ENCODE assay signal across 11 mouse cellular contexts in the genomic region with DNA sequence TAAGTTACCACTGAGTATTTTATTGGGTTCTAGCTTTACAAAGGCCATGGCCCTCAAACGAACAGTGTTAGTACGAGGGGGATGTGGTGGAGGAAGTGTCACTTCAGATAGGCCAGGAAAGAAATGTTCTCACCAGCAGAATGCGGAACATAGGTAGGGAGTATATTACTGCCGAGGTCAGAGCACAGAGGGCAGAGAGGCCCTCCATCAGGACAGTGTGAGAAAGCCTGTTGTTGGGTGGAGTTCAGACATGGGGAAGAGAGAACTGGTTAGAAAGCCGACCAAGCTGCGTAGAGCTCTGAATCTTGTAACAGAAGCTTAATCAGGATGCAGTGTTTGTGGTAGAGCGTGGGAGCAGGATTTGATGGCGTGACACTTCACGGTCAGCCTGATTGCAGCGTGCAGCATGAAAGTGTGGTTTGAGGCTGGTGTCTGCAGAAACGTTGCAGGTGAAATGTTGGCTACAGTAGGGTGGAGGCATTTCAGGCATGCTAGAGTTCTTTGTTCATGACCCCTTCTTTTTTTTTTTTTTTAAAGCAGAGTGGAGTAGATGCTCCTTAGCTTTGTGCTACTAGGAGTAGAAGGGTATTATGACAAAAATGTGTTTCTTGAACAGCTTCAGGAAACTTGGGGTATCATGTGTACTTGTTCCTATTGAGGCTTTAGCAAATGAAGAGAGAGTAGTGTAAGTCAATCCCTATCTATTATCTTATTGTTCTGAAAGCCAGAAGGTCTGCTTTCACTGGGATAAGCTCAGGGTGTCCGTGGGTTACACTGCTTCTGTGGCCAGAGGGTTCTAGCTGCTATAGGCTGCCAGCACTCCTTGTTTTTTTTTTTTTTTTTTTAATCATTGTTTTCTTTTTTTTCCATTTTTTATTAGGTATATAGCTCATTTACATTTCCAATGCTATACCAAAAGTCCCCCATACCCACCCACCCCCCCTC.
A peak's percentile ranks its signal among the peaks of the same experiment; 100 is the strongest.
DNase-seq lines count a peak whose midpoint lies in the region; ATAC-seq and TF ChIP-seq lines count a peak whose summit lies in the region.
"Had no signal": no experiment of that assay in that cellular context is flagged by ENCODE, and none has a peak within 500 bp of the region (broad histone marks: within the 10 kb centered on the region; RNA-seq: fewer than 3 reads in every experiment).

No protein-coding gene starts in this region.

- DNase-seq in kidney, postnatal 10 days, result no peak
- DNase-seq in CD4-positive, CD25-positive, alpha-beta regulatory T cell, adult 2 months (ENCODE audit: low read depth, low spot score), result peak; percentile 12
- no peak for DNase-seq in midbrain, embryonic 11.5 days (ENCODE audit: low spot score, missing footprints)
- DNase-seq in heart, adult 2 months, result no peak
- DNase-seq: cerebellum, adult 11 months; retina, postnatal 1 day; thymus, postnatal 14 days had no signal

- peaks cover 30% of the 10 kb centered on the region for H3K4me1 ChIP-seq in kidney, embryonic 16.5 days (ENCODE audit: insufficient read depth, low read length)
- H3K4me1 ChIP-seq in embryonic facial prominence, embryonic 15.5 days, result peaks cover 29% of the 10 kb centered on the region
- peaks cover 8% of the 10 kb centered on the region; the same call in 1 of the 2 replicates for H3K4me1 ChIP-seq in midbrain, embryonic 11.5 days (ENCODE audit: control insufficient read depth, insufficient read depth, low read length)
- no peaks in the 10 kb centered on the region for H3K4me1 ChIP-seq in heart, adult 2 months (ENCODE audit: control insufficient read depth, insufficient read depth, low read length)

- no peak overlapping the region; the same call in 1 of the 2 replicates for H3K9ac ChIP-seq in kidney, embryonic 16.5 days (replicated peaks; ENCODE audit: low read length)
- no peak overlapping the region for H3K9ac ChIP-seq in embryonic facial prominence, embryonic 15.5 days
- H3K9ac ChIP-seq in midbrain, embryonic 11.5 days (ENCODE audit: low read length), result no peak overlapping the region
- H3K9ac ChIP-seq in heart, adult 2 months (ENCODE audit: low read depth, low read length), result no peak overlapping the region

- H3K79me2 ChIP-seq in heart, adult 2 months (replicated peaks; ENCODE audit: control insufficient read depth, insufficient read depth, low read length), result no peaks in the 10 kb centered on the region

- no peaks in the 10 kb centered on the region for H3K9me3 ChIP-seq in kidney, embryonic 16.5 days (ENCODE audit: low read length)
- H3K9me3 ChIP-seq in embryonic facial prominence, embryonic 15.5 days (replicated peaks), result no peaks in the 10 kb centered on the region
- no peaks in the 10 kb centered on the region for H3K9me3 ChIP-seq in midbrain, embryonic 11.5 days (ENCODE audit: control insufficient read depth, low read length)

- 0 out of 2 replicates have a peak overlapping the region, but pooled peaks have one; percentile 45 for H3K27ac ChIP-seq in kidney, embryonic 16.5 days (ENCODE audit: low read length)
- H3K27ac ChIP-seq in embryonic facial prominence, embryonic 15.5 days (replicated peaks), result peak overlapping the region; percentile 71
- no peak overlapping the region for H3K27ac ChIP-seq in midbrain, embryonic 11.5 days (ENCODE audit: low read depth, low read length)
- no peak overlapping the region for H3K27ac ChIP-seq in heart, adult 2 months

- ATAC-seq in kidney, embryonic 16.5 days (ENCODE audit: low FRiP score, low TSS enrichment), result peak; percentile 65; the same call in 1 of the 2 replicates
- ATAC-seq in embryonic facial prominence, embryonic 15.5 days (ENCODE audit: insufficient number of reproducible peaks, low FRiP score, low TSS enrichment, low read depth), result no peak
- ATAC-seq in megakaryocyte progenitor cell, adult 5-6 weeks (replicated peaks; ENCODE audit: poor library complexity), result peak; percentile 62
- ATAC-seq in cerebellum, adult (ENCODE audit: insufficient number of reproducible peaks, low FRiP score, low TSS enrichment), result no peak
- ATAC-seq in midbrain, embryonic 11.5 days (ENCODE audit: low FRiP score), result no peak

- no peaks in the 10 kb centered on the region for H3K27me3 ChIP-seq in kidney, embryonic 16.5 days (ENCODE audit: insufficient read depth, low read length)
- H3K27me3 ChIP-seq in embryonic facial prominence, embryonic 15.5 days, result no peaks in the 10 kb centered on the region
- H3K27me3 ChIP-seq in midbrain, embryonic 11.5 days (ENCODE audit: control insufficient read depth, insufficient read depth, low read length), result no peaks in the 10 kb centered on the region
- no peaks in the 10 kb centered on the region for H3K27me3 ChIP-seq in heart, adult 2 months (ENCODE audit: control insufficient read depth, insufficient read depth, low read length)

- no peak for TF ChIP-seq CTCF in heart, adult 2 months (IDR thresholded peaks at IDR 0.05)

- no peaks in the 10 kb centered on the region for H3K36me3 ChIP-seq in kidney, embryonic 16.5 days (ENCODE audit: insufficient read depth, low read length)
- H3K36me3 ChIP-seq in embryonic facial prominence, embryonic 15.5 days, result no peaks in the 10 kb centered on the region
- no peaks in the 10 kb centered on the region for H3K36me3 ChIP-seq in midbrain, embryonic 11.5 days (ENCODE audit: control insufficient read depth, insufficient read depth, low read length)
- no peaks in the 10 kb centered on the region for H3K36me3 ChIP-seq in heart, adult 2 months (ENCODE audit: control insufficient read depth, insufficient read depth, low read length)

- intact Hi-C loops in heart, adult 2 months (cut with DNase I), result no loop called here

- H3K4me2 ChIP-seq in kidney, embryonic 16.5 days (replicated peaks; ENCODE audit: low read depth, low read length), result peak overlapping the region; percentile 23; the same call in 1 of the 2 replicates
- no peak overlapping the region for H3K4me2 ChIP-seq in embryonic facial prominence, embryonic 15.5 days (replicated peaks)
- no peak overlapping the region for H3K4me2 ChIP-seq in midbrain, embryonic 11.5 days

- no peak overlapping the region for H3K4me3 ChIP-seq in kidney, embryonic 16.5 days (ENCODE audit: low read length)
- H3K4me3 ChIP-seq in embryonic facial prominence, embryonic 15.5 days (replicated peaks), result no peak overlapping the region
- H3K4me3 ChIP-seq in midbrain, embryonic 11.5 days (ENCODE audit: low read depth, low read length), result no peak overlapping the region
- H3K4me3 ChIP-seq in heart, adult 2 months, result no peak overlapping the region

- TF ChIP-seq POLR2A in heart, adult 2 months (IDR thresholded peaks at IDR 0.05; ENCODE audit: insufficient read depth, low read depth, low read length), result no peak

- WGBS in kidney, embryonic 16.5 days, result 30% methylated on average over 12 of the region's 12 CpGs
- 56% methylated on average over 12 of the region's 12 CpGs for WGBS in embryonic facial prominence, embryonic 15.5 days
- 84% methylated on average over 12 of the region's 12 CpGs for WGBS in midbrain, embryonic 11.5 days
- WGBS in heart, adult 2 months, result 68% methylated on average over 12 of the region's 12 CpGs

- TF ChIP-seq EP300 in heart, adult 2 months (IDR thresholded peaks at IDR 0.05; ENCODE audit: insufficient read depth, low read depth, low read length), result no peak

Comparison
In these comparisons a context has a peak if more than half of its experiments do, and no peak if none do; other contexts are left out.
1. ATAC-seq: peak in kidney, embryonic 16.5 days (single experiment) and megakaryocyte progenitor cell, adult 5-6 weeks (single experiment); none in embryonic facial prominence, embryonic 15.5 days (single experiment), cerebellum, adult (single experiment) and midbrain, embryonic 11.5 days (single experiment).
2. H3K27ac ChIP-seq: peak in kidney, embryonic 16.5 days (single experiment) and embryonic facial prominence, embryonic 15.5 days (single experiment); none in midbrain, embryonic 11.5 days (single experiment) and heart, adult 2 months (single experiment).